Mouse (Mus musculus) heart, postnatal 0 days (tissue): Measurements from ENCODE around the gene Lzic. TPM values are rescaled to one million over a fixed set of nuclear protein-coding genes. Genes with fewer than 3 reads are reported as not detected.
A peak's percentile ranks its signal among the peaks of the same experiment; 100 is the strongest.

Experiments
- ATAC-seq: fragments of 200-750 bp; cut with Nextera tagmentation; 2 replicates; pipeline ENCODE4 v1.8.0; 2017; ENCODE audit warnings: low read depth, moderate number of reproducible peaks, moderate library complexity; ENCODE audit not compliant: insufficient read depth
- DNase-seq: peaks from one replicate; pipeline ENCODE4 v3.0.0-alpha.2; 2016; ENCODE audit warnings: low spot score
- H3K27ac ChIP-seq: fragments of 300-500 bp; sonication (generic); 2 replicates; pipeline ENCODE4 v1.5.1; 2014; ENCODE audit warnings: low read depth, mild to moderate bottlenecking
- H3K27me3 ChIP-seq: fragments of 300-500 bp; sonication (generic); 2 replicates; pipeline ENCODE4 v1.6.1; 2014; ENCODE audit warnings: low read length, mixed read lengths; ENCODE audit not compliant: control insufficient read depth, insufficient read depth
- H3K36me3 ChIP-seq: fragments of 300-500 bp; sonication (generic); replicated peaks from 2 replicates; pipeline ENCODE4 v1.6.1; 2014; ENCODE audit warnings: low read length, mixed read lengths; ENCODE audit not compliant: control insufficient read depth, insufficient read depth
- H3K4me1 ChIP-seq: fragments of 300-500 bp; sonication (generic); 2 replicates; pipeline ENCODE4 v1.6.1; 2014; ENCODE audit warnings: antibody characterized with exemption; ENCODE audit not compliant: control insufficient read depth, insufficient read depth
- H3K4me2 ChIP-seq: fragments of 300-500 bp; sonication (generic); 2 replicates; pipeline ENCODE4 v1.6.1; 2014; ENCODE audit warnings: low read depth, mild to moderate bottlenecking, low read length, moderate library complexity
- H3K4me3 ChIP-seq: fragments of 300-500 bp; sonication (generic); 2 replicates; pipeline ENCODE4 v1.5.1; 2014; ENCODE audit warnings: low read depth, low read length
- H3K9ac ChIP-seq: fragments of 300-500 bp; sonication (generic); replicated peaks from 2 replicates; pipeline ENCODE4 v1.6.1; 2014; ENCODE audit warnings: low read depth, low read length, mixed read lengths
- H3K9me3 ChIP-seq: fragments of 300-500 bp; sonication (generic); replicated peaks from 2 replicates; pipeline ENCODE4 v1.6.1; 2016; ENCODE audit warnings: low read length; ENCODE audit not compliant: control insufficient read depth
- CTCF ChIP-seq: IDR thresholded peaks from 2 replicates; pipeline ENCODE4 v1.5.1; 2016; ENCODE audit warnings: antibody characterized with exemption, control low read depth, low read depth
- EP300 ChIP-seq: IDR thresholded peaks from 2 replicates; pipeline ENCODE4 v1.6.1; 2016; ENCODE audit warnings: antibody characterized with exemption, low read depth
- WGBS: fragments of 180-500 bp; shearing (Covaris S2); extraction: QIAGEN DNeasy Blood & Tissue Kit; methylation state at CpG from one replicate; pipeline ENCODE4 v1.1.7; 2014; 5-methylcytosine and 5-hydroxymethylcytosine counted together
- polyA plus RNA-seq: library from polyadenylated mRNA; unstranded; fragments of >200 nt; fragmentation: Nextera tagmentation; extraction: Ambion mirVana; gene quantifications from 2 replicates; pipeline ENCODE4 v1.2.1, GENCODE M21; 2015
- total RNA-seq: library from RNA; depleted of rRNA; stranded (reverse); fragments of >200 nt; gene quantifications from 2 replicates; pipeline ENCODE4 v1.2.3, GENCODE M21; 2014; ENCODE audit warnings: low replicate concordance

Gene Lzic
- total and polyA plus RNA-seq, 2 experiments from 2014 or later = 27.2 to 33.7 TPM

- H3K27me3 ChIP-seq = no peaks in the 10 kb centered on the region
- H3K27ac ChIP-seq = no peak overlapping the region
- WGBS = 54% methylated on average over 6 of the region's 6 CpGs
- H3K36me3 ChIP-seq = no peaks in the 10 kb centered on the region
- H3K4me3 ChIP-seq = no peak overlapping the region
- ATAC-seq (no peak), DNase-seq (no peak)
- no peak overlapping the region for H3K4me2 ChIP-seq
- no peaks in the 10 kb centered on the region for H3K4me1 ChIP-seq
- TF ChIP-seq CTCF (no peak), EP300 (no peak)
- no peaks in the 10 kb centered on the region for H3K9me3 ChIP-seq
- no peak overlapping the region for H3K9ac ChIP-seq
Measured at GRCm38 (mm10) chr4:149511221-149511646, 26.2 kb downstream of the Lzic start.

DNA sequence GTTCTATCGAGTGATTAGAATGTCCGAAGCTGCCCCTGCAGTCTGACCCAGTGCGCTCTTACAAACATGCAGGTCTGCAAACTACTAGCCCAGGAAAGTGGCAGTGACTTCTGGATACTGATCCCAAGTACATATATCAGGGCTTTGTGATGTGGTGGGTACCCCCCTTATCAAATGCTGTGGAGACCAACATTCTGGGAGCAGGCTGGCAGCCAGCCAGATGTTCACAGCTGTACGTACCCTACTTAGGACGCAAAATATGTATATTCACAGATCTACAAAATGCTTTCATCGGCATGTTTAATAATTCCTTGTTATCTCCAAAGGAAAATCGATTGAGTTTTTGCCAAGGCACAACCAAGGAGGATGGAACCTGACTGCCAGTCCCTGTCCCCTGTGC, 27.0 kb downstream of the Lzic start:
- no peak for DNase-seq
- no peaks in the 10 kb centered on the region for H3K27me3 ChIP-seq
- 70% methylated on average over 7 of the region's 7 CpGs for WGBS
- H3K4me2 ChIP-seq = no peak overlapping the region
- H3K9ac ChIP-seq = no peak overlapping the region
- no peak overlapping the region for H3K4me3 ChIP-seq
- TF ChIP-seq CTCF = no peak
- TF ChIP-seq EP300 = no peak
- H3K9me3 ChIP-seq = no peaks in the 10 kb centered on the region
- no peaks in the 10 kb centered on the region for H3K4me1 ChIP-seq
- no peak overlapping the region for H3K27ac ChIP-seq
- H3K36me3 ChIP-seq = no peaks in the 10 kb centered on the region
- no peak for ATAC-seq

DNA sequence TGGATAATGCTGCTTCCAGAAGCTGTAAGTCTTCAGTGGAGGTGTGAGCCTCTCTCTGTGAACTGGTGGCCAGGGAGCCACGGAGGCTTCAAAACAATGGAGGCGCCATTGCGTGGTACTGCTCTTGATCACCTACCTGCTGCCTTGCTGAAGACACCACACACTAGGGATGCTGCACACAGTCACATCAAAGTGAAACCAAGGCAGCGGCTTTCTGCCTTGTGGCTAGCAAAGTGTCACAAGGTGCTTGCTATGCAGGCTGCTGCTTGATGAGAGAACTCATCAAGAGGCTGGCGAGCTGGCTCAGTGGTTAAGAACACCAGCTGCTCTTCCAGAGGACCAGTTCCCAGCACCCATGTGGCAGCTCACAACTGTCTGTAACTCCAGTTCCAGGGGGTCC, 30.7 kb downstream of the Lzic start:
- Histone ChIP-seq H3K4me1 (peaks cover 5% of the 10 kb centered on the region; the same call in 1 of the 2 replicates), H3K27me3 (no peaks in the 10 kb centered on the region), H3K4me3 (no peak overlapping the region), H3K9ac (no peak overlapping the region), H3K36me3 (no peaks in the 10 kb centered on the region), H3K27ac (no peak overlapping the region), H3K4me2 (no peak overlapping the region), H3K9me3 (no peaks in the 10 kb centered on the region)
- ATAC-seq = no peak
- 84% methylated on average over 5 of the region's 5 CpGs for WGBS
- TF ChIP-seq EP300 (no peak), CTCF (no peak)
- DNase-seq = no peak

- no peaks in the 10 kb centered on the region for H3K36me3 ChIP-seq
- H3K9ac ChIP-seq = peak within 1 kb of the TSS; percentile 92
- H3K27me3 ChIP-seq = no peaks in the 10 kb centered on the region
- TF ChIP-seq EP300 (no peak), CTCF (no peak)
- H3K9me3 ChIP-seq = no peaks in the 10 kb centered on the region
- peak within 1 kb of the TSS; percentile 98 for H3K4me2 ChIP-seq
- H3K4me3 ChIP-seq = peak within 1 kb of the TSS; percentile 94
- peak; percentile 99 for ATAC-seq
- H3K4me1 ChIP-seq = peaks cover 13% of the 10 kb centered on the region; the same call in 1 of the 2 replicates
- under 1% methylated on average over 42 of the region's 46 CpGs for WGBS
- DNase-seq = peak; percentile 96
- H3K27ac ChIP-seq = peak within 1 kb of the TSS; percentile 81
Measured at GRCm38 (mm10) chr4:149517868-149518340, 32.9 kb downstream of the Lzic start, which contains the start of gene Ctnnbip1. TSS of gene Ctnnbip1 (plus strand) at chr4:149518236.

DNA sequence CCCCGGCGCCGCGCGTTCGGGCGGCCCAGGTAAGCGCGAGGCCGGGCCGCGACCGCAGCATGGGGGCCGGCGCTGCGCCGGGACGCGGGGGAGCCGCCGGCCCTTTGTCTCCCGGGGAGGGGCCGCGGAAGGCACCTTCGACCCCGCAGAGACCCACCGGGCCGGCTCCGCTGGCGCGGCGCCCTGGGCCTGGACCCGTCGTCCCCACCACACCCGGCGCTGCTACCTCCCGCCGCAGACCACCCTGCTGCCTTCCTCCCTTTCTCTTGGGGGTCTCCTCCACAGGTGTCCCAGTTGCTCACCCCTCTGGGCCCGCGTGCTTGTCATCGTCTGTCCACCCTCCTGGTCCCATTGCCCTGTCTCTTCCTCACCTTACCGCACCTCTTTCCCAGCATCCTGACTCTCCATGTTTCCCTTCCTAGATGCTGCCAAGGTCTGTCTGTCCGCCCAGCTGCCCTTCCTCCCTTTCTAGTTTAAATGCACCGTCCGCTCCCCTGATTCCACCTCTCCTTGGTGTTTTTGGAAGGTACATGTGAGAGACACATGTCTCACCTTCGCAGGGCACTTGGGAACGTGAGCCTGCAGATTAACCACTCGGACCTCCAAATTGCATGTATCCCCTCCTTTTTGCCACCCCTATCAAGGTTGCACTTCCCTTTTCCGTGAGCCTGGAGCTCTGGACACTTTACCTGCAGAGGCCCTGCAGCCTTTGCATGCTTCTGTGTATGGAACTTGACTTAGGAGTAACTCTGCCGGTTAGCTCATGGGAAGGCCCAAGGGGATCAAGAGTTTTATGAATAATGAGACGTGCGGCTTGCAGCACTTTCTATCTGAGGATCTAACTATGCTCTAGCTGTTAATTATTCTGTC, 33.6 kb downstream of the Lzic start:
- Histone ChIP-seq H3K4me1 (peaks cover 19% of the 10 kb centered on the region; the same call in 1 of the 2 replicates), H3K4me2 (peak overlapping the region; percentile 98), H3K9me3 (no peaks in the 10 kb centered on the region), H3K9ac (peak overlapping the region; percentile 92), H3K4me3 (peak overlapping the region; percentile 94), H3K27me3 (no peaks in the 10 kb centered on the region), H3K27ac (peak overlapping the region; percentile 81), H3K36me3 (no peaks in the 10 kb centered on the region)
- 4% methylated on average over 49 of the region's 52 CpGs for WGBS
- ATAC-seq = 0 out of 2 replicates have a peak, but pooled peaks have one; percentile 2
- TF ChIP-seq CTCF (no peak), EP300 (no peak)
- no peak for DNase-seq
